Mouse (Mus musculus) erythroblast, embryonic 14.5 days (primary cell): Measurements from ENCODE around the gene Gal3st2b.
"Not testable (repeated sequence)": the region's sequence is repeated elsewhere in the genome, so short reads cannot be mapped to it uniquely, and the experiment has no call there.

Source experiments
- GATA1 ChIP-seq: IDR thresholded peaks from 2 replicates; pipeline ENCODE4 v1.6.1; 2012; ENCODE audit warnings: low read length, inconsistent platforms, mixed read lengths
- TAL1 ChIP-seq: IDR thresholded peaks from 3 replicates; pipeline ENCODE4 v1.6.1; 2012; ENCODE audit warnings: low read length, inconsistent platforms, mixed read lengths

GRCm38 (mm10) chr1:93890936-93891335, 27.2 kb upstream of the Gal3st2b start:
- TF ChIP-seq TAL1, GATA1: not testable (repeated sequence)
